Mouse (Mus musculus) mouse trophoblast stem cell (cell line): ENCODE measurements around the gene Tstd3.
"Not testable (repeated sequence)": the region's sequence is repeated elsewhere in the genome, so short reads cannot be mapped to it uniquely, and the experiment has no call there.

ENCODE experiments used
- in situ Hi-C, 2 experiments: fragments of 300-500 bp; cut with MseI, MboI; formaldehyde crosslinking; loops; 2 replicates in 1 of 2; 3 replicates in 1 of 2; pipeline ENCODE4 v1.15.1; 2025

The Tstd3 gene

DNA sequence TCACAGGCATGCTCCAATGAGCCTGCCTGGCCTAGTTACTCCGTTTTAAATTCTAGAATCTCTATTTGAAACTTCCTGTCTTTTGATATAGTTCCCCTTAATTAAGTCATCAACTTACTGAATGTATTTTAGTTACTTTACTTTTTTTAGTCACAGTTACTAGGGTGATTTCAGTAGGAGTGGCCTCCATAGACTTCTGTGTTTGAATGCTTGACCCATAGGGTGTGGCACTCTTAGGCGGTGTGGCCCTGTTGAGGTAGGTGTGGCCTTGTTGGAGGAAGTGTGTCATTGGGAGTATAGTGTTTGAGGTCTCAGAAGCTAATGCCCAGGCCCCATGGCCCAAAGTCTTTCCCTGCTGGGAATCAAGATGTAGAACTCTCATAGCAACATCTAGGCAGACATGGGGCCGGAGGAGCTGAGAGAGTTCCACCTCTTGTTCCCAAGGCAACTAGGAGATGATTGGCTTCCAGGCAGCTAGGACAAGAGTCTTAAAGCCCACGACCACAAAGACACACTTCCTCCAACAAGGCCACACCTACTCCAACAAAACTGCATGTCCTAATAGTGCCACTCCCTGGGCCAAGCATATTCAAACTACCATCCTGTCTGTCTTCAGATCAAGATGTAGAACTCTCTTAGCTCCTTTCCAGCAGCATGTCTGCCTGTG is 11.8 kb downstream of the Tstd3 start:
- in situ Hi-C loops = no loop called here

DNA sequence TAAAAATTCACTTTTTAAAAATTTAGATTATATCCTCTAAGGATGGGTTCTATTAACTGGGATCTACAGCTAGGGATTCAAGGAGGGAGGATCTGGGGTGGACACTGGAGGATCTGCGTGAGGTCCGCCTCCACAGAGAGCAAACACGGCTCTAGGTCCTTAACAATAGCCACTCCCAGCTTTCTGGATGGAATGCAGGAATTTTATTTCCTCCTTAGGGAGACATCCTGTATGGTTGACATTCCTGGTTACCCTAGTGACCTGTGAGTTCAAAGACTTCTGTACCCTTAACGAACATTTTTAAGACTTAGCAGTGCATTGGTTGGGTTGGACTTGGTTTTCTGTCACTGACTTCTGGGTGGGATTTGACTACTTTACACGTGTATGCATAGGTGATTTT is 21.3 kb downstream of the Tstd3 start:
- in situ Hi-C loops = no loop called here

DNA sequence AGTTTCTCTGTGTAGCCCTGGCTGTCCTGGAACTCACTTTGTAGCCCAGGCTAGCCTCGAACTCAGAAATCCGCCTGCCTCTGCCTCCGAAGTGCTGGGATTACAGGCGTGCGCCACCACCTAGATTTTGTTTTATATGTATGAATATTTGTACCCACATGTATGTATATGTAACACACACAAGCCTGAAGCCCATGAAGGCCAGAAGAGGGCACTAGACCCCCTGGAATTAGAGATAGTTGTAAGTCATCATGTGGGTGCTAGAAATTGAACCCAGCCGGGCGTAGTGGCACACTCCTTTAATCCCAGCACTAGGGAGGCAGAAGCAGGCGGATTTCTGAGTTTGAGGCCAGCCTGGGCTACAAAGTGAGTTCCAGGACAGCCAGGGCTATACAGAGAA is 22.9 kb downstream of the Tstd3 start:
- in situ Hi-C loops = not testable (repeated sequence)

DNA sequence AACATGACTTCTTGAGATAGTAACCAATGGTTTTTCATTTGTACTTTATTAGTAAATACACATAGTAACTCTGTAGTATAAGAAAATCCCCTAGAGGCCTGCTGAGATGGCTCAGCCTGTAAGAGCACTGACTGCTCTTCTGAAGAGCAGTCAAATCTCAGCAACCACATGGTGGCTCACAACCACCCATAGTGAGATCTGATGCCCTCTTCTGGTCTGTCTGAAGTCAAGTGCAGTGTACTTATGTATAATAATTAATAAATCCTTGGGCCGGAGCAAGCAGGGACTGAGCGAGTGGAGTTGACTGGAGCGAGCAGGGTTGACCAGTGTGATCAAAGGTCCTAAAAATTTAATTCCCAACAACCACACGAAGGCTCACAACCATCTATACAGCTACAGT is 27.8 kb downstream of the Tstd3 start:
- in situ Hi-C loops = no loop called here

DNA sequence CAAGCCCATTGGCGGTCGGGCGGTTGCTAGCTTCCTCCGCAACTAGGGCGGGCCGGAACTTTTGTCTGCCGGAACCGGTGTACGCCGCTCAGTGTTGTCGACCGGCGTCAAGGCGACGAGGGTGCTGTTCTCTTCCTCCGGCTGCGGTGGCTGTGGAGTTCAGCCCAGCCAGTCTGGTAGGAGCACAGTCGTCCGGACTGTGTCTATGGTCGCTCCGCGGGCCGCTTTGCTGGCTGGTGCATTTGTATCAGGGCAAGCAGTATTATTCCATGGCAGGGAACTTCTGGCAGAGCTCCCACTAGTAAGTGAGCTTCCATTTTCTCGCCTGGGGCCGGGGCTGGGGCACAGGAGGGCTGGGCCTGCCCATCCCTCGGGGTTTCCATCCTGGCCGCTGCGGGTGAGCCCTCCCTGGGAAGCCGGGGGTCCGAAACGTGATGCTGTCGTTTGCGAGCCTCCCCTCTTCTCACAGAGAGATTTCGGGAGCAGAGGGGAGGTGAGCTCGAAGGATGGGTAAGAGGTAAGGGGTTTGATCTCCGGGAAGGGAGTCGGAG is 39.3 kb downstream of the Tstd3 start, which contains the start of gene Ccnc:
Gene Ccnc, plus strand, starts transcription at position 87 of the 551 bp plus-strand sequence.
- in situ Hi-C loops = no loop called here

DNA sequence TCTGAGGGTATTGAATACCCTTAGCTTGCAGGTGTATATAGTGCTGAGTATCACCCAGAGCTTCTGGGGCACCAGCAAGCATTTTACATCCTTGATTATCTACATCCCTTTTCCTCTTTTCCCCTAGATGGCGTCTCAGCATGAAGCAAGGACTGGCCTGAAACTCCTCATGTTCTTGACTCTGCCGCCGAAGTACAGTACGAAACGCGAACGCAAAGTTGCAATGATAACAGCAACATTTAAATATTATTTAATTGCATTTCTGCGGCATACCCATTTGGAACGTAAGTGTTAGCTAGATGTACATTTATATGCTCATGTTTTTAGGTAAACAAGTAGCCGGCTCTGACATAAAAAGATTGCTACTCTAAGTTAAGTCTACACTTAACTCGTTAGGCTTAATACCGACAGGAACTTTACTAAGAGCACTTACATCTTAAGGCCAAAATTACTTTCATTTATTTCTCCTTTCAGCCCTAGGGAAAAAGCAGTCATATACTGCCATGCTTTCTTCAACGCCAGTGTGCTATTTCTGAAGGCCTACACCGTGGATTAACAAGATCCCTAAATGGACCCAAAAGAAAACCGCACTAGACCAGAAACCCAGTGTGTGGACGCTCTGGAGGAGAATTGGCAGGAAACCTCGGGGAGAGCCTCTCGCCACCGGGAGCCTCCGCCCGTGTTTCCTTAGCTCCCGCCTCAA is 39.9 kb downstream of the Tstd3 start:
- in situ Hi-C loops = no loop called here

DNA sequence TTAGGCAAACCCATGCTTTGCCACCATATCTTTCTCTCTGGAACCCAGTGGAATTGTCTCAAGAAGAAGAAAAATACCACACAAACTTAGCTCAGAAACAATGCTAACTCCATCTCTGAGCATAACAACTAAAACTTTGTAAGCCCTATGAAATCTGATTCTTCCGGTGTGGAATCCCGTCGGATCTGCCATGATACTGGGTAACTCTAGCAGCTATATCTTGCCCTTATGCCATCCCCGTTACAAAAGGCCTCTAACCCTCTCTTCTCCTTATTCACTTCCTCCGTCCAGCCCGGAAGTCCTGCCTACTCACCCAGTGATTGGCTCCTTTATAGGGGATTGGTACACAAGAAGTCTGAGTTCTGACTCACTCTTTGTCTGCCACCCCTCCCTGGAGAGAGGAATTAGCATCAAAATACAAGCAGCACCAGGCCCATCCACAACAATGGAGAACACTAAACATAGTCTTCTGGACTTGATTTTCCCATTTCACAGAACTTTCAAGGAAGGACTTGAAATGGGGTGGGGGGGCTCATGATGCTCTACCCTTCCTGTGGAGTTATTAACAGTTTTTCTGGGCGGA is 44.2 kb downstream of the Tstd3 start:
- in situ Hi-C loops = no loop called here

DNA sequence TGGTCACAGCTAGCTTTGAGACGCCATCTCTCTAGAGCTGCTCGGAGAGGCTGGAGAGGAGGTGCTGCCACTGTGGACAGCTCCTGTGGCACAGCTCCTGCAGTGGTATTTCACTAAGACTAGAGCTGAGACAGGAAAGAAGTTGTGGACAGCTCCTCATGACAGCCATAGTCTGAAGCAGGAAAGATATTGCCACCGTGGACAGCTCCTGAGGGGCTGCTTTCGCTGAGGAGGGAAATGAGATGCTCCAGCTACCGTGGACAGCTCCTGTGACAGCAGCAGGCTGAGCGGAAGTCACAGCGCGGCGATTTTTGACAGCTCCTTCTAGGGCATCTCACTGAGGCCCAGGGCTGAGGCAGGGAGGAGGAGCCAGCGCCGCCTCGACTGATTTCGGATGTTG is 54.9 kb downstream of the Tstd3 start:
- in situ Hi-C loops = no loop called here
